ENCODE assay signal across 8 mouse cellular contexts in the genomic region with DNA sequence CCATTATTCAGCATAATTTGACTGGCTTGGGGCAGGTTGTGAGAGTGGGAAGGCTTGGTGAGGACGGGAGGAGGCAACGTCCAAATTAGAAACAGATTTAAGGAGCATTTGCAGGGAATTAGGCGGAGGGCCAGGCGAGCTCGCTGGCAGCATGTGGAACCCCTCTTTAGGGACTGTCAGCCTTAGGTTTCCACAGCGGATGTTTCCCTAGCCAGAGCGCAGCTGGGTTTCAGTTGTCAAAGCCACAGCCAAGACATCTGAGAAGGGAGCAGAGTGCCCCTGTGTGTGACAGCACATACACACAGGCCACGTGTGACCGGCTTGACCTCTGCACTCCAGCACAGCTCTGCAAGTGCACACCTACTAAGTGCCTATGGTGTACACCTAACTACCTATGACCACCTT.
DNase-seq lines count a peak whose midpoint lies in the region.

No protein-coding gene starts in this region.

- peaks cover 32% of the 10 kb centered on the region for H3K27me3 ChIP-seq in embryonic facial prominence, embryonic 10.5 days (replicated peaks; ENCODE audit: low read depth, poor library complexity, severe bottlenecking)

- WGBS in embryonic facial prominence, embryonic 10.5 days, result 25% methylated on average over 9 of the region's 9 CpGs

- no peaks in the 10 kb centered on the region for H3K36me3 ChIP-seq in embryonic facial prominence, embryonic 10.5 days (replicated peaks)

- no peak overlapping the region for H3K4me3 ChIP-seq in embryonic facial prominence, embryonic 10.5 days

- peaks cover 50% of the 10 kb centered on the region for H3K4me1 ChIP-seq in embryonic facial prominence, embryonic 10.5 days

- intact Hi-C loops in left cerebral cortex, postnatal 4 days (cut with DNase I), result no loop called here

- peak; percentile 47 to 62 for DNase-seq in layer of hippocampus, postnatal 10 days (ENCODE audit: low spot score in 2 of 2)
- no peak for DNase-seq in layer of hippocampus, adult 11-12 months (ENCODE audit: low spot score)
- DNase-seq in embryonic facial prominence, embryonic 10.5 days (ENCODE audit: low spot score), result peak; percentile 86
- peak; percentile 77 to 80 for DNase-seq in heart, adult 9 months (ENCODE audit: low spot score in 2 of 2)
- DNase-seq in left cerebral cortex, postnatal 4 days, result peak; percentile 85
- peak; percentile 53 for DNase-seq in naive thymus-derived CD4-positive, alpha-beta T cell, adult 2 months (ENCODE audit: low read depth)
- no peak for DNase-seq in B cell, adult 2 months
- DNase-seq in cerebellum, adult 11 months, result no peak

- H3K27ac ChIP-seq in embryonic facial prominence, embryonic 10.5 days (replicated peaks), result no peak overlapping the region

- H3K9me3 ChIP-seq in embryonic facial prominence, embryonic 10.5 days, result no peaks in the 10 kb centered on the region

Comparison
In these comparisons a context has a peak if more than half of its experiments do, and no peak if none do; other contexts are left out.
1. DNase-seq: peak in layer of hippocampus, postnatal 10 days (2 of 2), embryonic facial prominence, embryonic 10.5 days (single experiment), heart, adult 9 months (2 of 2), left cerebral cortex, postnatal 4 days (single experiment) and naive thymus-derived CD4-positive, alpha-beta T cell, adult 2 months (single experiment); none in layer of hippocampus, adult 11-12 months (single experiment), B cell, adult 2 months (0 of 2) and cerebellum, adult 11 months (single experiment).